Mouse (Mus musculus) spleen, postnatal 4 days (tissue): ENCODE data around the gene Map4k4.
A peak's percentile ranks its signal among the peaks of the same experiment; 100 is the strongest.

Experiments
- DNase-seq, 2 experiments: peaks; one replicate each; pipeline ENCODE4 v3.0.0; 2022; ENCODE audit warnings: low spot score in 2 of 2

The Map4k4 gene

DNA sequence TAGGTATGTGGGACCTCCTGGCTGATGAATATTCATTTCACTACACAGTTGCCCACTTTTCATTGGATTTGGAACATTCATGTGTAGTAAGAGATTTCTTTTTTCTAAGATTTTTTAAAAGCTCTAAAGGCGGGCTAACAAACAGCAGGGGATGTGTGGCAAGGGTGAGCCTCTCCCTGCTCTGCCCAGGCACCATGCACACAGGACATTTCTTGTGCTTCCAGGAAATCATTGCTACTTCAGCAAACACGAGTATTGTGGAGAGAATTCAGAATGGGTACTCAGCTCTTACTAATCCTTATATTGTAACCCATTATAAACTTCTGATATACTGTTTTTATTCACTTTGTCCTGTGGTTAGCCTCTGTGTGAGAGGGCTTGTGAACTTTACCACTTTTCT is 94.9 kb downstream of the Map4k4 start:
- no peak for DNase-seq

DNA sequence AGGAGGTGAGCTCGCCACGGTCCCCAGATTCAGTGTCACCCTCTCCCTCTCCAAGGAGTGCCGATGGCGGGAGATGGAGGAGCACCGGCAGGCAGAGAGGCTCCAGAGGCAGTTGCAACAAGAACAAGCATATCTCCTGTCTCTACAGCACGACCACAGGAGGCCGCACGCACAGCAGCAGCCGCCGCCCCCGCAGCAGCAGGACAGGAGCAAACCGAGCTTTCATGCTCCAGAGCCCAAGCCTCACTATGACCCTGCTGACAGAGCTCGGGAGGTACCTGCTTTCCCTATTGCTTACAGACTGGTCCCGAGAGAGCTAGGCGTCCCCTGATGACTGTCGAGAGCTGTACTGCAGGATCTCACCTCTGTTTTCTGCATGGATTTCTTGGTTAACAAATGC is 99.8 kb downstream of the Map4k4 start:
- no peak for DNase-seq

DNA sequence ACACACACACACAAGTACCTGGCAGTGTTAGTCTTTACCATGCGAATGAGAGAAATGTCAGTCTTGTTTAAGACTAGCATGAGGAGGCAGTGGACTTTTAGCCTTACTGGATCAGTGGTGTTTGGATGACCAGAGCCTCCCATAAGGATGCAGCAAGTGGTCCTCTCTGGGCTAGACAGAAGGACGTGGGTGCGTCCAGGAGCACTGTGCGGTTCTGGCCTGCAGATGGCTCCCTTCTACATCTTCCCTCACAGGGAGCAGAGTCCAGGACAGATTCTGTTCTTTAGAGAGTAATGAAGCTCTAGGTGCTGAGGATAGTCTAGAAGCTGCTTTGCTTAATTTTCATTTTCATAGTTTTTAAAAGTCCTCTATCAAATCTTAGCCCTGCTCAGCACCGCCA is 100.2 kb downstream of the Map4k4 start:
- DNase-seq, result no peak

DNA sequence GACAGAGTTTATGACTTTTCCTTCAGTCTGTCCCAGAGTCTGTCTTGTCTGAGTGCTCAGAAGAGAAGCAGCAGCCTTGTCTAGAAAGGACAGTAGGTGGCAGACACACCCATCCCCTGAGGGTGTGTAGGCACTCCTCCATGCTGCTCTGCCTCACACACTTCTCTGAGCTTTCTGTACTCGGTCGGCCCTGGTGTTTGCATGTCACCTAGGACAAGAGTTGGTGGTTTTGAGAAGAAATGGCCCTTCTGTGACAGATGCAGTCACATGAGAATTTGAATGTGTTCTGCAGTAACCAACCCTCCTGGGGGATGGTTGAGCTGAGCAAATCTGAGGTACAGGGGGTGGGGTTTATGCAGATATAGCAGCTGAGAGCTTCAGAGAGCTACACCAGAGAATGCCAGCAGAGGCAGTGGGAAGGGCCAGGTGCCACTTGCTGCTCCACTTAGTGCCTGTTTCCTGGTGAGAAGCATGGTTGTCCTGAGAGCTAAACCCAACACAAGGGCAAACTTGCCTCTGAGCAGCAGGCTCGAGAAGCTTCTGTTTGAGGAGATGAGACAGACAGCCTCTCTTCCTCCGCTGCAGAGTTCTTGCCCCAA is 101.5 kb downstream of the Map4k4 start:
- DNase-seq, result no peak

DNA sequence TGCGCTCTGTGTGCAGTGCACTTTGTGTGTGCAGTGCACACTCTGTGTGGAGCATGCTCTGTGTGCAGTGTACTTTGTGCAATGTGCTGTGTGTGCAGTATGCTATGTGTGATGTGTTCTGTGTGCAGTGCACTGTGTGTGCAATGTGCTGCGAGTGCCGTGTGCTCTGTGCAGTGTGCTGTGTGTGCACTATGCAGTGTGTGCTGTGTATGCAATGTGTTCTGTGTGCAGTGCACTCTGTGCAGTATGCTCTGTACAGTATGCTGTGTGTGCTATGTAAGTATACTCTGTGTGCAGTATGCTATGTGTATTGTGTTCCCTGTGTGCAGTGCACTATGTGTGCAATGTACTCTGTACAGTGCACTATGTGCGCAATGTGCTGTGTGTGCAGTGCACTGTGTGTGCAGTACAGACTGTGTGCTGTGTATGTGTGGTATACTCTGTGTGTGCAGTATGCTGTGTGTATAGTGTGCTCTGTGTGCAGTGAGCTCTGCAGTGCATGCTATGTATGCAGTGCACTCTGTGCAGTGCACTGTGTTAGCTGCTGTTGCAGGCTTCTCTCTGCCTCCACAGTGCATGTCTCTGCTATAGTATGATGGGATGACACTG is 105.4 kb downstream of the Map4k4 start:
- no peak for DNase-seq

DNA sequence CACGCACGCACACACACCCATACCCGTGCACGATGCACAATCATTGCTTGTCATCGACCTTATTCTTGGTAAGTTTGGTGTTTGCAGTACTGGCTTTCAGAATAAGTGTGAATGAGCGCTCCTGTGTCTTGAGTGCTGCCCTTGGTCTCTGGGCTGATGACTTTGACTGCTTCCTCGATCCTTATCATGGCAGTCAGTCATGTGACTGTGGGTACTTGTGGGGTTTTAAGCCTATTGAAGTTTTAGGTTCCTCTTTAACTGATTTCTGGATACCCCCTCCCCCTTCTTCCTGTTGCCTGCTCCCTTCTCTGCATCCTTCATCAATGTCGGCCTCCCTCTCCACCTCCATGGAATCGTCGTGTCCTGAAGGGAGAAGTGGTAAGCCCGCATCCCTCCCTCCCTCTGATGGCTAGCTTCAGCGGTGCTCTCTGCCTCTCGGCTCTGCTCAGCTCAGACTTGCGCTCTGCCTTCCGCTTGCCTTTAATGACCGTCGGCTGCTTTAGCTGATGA is 107.3 kb downstream of the Map4k4 start:
- DNase-seq, result no peak

DNA sequence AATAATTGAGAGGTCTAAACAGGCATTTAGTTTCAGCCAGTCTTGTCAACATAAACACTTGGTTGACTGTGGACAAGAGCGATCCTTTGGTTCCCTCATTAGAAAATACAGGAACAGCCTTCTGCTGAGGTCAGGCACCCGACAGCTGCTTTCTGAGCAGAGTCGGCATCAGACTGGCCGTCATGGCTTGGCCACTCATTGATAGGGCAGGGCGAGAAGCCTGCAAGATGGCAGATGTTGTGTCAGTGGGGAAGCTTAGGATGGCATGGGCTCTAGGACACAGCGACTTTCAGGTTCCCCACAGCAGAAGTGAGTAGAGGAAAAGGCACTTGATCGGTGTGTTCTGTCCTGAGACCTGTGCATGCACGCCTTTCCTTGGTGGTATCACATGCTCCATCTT is 112.0 kb downstream of the Map4k4 start:
- no peak for DNase-seq

DNA sequence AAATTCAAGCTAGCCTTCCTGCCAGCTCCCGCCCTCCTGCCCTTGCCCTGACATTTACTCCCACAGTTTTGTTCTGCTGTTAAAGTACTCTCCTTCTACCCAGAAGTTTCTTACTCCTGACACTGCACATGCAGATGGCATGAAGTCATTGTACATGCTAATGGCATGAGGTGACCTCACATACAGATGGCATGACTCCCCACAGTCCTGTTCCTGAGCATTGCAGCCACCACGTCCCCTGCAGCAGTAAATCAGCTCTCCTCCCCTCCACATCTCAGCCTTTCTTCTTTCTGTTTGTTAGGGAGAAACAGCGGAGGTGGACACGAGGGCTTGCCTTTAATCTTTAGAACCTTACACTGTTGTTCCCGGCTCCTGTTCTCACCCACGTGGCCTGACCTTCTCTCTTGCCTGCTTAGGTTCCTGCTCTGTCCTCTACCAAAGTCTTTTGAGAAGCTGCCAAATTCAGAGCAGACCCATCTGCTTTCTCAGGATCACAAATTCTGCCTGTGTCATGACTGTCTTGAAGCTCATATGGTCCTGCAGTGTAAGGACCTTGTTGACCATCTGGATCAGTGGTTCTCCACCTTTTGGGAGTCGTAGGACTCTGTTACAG is 114.5 kb downstream of the Map4k4 start:
- DNase-seq, result no peak

DNA sequence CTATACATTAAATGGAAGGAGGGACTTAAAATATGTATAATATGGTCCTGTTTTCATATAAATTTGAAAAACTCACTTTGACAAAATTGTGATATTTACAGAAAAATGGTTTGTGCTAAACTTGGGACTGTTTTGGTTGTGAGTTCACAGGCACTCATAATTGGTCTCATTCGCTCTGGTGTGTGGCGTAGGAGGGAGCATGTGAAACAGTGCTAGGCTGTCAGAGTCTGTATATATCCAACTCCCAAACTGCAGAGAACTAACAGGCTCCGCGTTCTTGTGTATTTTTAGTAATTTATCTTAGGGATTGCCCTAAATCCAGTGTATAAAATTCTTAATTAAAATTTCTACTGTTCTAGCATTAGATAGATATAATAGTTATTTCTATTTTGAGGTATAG is 120.9 kb downstream of the Map4k4 start:
- no peak for DNase-seq

DNA sequence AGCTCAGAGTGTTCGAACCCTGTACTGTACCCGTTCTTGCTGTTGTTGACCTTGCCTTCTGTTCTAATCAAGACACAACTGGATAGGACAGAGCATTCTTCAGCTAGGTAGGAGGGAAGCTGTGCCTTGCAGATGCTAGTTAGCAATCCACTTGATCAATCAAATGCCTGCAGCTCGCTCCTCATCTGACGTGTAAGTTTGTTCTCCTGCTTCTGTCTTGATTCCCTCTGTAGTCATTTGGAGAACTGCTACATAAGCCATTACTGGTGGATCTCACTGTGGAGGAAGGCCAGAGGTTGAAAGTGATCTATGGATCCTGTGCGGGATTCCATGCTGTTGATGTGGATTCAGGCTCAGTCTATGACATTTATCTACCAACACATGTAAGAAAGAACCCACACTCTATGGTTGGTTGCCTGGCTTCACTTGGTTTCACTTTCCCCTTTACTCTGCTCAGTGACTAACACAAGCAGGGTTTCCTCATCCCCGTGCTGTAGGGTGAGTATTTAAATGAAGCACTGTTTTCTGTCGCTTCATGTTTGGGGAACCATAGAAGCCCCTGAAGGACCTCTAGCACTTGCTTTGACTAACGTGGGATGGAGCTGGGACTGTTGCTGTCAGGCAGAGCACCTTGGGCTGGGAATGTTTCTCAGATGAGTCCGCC is 121.9 kb downstream of the Map4k4 start:
- no peak for DNase-seq

DNA sequence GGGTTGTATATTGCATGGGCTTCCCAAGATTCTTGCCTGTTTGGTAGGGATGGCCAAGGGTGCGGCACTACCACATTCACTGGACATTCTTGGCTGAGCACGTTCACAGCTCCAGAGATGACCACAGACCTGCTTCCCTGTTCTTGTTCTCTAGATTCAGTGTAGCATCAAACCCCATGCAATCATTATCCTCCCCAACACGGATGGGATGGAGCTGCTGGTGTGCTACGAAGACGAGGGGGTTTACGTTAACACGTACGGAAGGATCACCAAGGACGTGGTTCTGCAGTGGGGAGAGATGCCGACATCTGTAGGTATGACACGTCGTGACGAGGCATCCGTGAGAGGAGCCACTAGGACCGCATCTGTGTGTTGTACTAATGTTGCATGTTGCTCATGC is 122.5 kb downstream of the Map4k4 start:
- DNase-seq, result peak in 1 of 2 experiments; percentile 51

DNA sequence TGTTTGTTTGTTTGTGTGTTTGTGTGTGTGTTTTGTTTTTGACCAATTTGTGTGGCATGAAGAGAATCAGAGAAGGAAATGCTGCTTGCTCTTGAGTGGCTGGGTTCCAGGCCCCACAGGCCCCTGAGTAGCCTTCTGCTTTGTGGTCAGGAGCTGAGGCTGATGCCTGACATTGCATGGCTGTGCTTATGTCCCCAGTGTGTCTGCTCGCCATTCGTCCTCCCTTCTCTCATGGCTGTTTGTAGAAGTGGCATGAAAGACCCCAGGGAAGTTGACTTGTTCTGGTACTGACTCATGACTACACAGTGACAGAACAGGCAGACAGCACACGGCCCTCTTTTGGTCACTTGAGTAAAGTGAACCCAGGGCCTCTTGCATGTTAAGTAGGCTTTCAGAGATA is 123.0 kb downstream of the Map4k4 start:
- DNase-seq, result peak in 1 of 2 experiments; percentile 52

DNA sequence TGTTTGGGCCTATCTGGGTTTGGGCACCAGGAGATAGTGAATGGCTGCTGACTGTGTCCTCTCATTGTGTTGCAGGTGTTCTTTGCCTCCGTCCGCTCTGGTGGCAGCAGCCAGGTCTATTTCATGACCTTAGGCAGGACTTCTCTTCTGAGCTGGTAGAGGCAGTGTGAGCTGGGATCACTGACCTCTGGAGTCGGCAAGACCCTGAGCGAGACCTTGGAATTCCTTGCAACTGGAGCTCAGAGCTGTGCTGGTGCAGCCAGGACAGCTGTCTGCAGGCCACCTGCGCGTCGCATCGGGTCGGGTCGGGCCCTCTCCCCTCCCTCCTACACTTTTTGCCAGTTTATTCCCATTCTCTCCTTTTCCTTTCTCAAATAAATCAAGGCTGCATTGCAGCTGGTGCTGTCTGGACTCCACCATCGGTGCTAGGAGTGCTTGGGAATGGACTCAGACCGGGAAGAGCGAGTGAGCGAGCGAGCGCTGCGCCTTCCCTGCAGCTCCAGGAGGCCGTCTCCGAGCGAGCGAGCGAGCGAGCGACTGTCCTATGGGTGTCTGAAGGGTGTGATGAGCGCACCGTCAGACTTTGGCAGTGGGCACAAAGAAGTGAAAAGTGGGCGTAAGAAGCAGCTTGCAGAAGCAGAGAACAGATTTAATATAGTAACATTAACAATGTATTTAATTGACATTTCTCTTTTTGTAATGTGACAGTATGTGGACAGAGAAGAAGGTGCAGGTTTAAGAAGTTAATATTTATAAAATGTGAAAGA is 124.0 kb downstream of the Map4k4 start:
- peak in 1 of 2 experiments; percentile 51 for DNase-seq

DNA sequence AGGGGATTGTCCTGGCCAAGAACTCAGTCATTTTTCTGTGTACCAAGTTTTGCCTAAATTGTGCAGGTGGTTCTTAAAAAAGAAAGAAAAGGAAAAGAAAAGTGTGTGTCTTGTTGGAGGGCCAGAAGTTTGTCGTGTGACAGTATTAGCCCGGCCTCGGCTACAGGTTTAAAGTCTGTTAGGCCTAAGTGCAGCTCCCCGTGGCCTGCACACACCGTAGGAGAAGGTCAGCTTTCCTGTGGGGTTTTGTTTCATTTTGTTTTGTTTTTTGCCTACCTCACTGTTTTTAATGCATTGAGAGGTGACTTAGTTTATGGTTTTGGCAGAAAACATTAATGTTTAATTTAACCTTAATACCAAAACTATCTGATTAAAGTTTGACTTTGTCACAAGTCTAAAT is 124.7 kb downstream of the Map4k4 start:
- no peak for DNase-seq

DNA sequence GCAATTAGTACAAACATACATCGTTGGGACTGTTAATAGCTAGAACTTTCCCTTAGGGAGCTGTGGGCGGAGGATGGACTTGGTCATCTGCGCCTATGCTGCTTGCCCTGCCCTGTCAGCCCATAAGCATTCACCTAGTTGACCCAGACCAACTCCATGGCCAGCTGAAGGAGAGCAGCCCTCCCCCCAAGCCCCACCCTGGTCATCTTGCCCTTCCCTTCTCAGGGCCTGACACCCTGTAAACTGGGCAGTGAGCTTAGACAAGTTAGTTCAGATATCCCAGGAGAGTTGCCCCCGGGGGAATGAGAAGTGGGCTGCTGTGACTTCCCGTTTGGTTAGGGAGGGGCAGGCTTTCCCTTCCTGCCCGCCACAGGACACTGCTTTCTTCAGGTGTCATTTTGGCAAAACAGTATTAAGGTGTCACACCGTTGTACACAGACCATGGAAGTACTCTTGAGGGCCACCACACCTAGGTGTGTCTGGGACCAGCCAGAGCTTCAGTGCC is 126.5 kb downstream of the Map4k4 start:
- DNase-seq, result peak in 1 of 2 experiments; percentile 57

DNA sequence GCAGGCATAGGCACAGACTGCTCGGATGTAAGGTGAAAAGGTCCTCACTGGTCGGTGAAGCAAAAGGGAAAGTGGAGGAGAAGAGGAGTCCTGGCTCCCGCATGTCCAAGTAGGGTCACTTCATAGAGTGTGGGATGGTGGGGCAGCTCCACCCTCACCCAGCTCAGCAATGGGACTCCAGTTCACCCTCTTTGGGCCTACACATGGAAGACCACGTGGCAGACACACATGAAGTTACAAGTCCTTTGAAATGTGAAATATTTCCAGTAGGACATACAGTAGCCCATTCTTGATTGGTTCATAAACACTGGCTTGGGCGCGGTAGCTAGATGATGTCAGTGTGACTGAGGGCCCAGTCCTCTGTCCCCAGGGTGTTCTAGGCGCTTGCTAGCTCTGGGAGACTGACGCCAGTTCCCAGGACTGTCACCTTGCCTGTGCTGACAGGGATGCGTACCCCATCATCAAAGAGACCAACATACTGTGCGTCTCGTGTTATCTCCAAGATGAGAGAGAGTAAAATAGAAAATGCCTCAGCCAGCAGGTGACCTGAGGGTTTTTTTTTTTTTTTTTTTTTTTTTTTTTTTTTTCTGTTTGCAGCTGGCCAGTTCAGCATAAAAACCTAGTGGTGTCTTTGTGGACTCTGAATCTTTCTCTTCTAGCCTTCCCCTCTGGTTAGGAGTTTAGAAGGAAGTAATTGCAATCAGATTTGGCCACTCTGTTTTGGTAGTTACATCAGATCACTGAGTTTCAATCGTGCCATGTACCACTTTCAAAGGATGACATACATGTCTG is 127.7 kb downstream of the Map4k4 start:
- DNase-seq, result peak in 1 of 2 experiments; percentile 51

DNA sequence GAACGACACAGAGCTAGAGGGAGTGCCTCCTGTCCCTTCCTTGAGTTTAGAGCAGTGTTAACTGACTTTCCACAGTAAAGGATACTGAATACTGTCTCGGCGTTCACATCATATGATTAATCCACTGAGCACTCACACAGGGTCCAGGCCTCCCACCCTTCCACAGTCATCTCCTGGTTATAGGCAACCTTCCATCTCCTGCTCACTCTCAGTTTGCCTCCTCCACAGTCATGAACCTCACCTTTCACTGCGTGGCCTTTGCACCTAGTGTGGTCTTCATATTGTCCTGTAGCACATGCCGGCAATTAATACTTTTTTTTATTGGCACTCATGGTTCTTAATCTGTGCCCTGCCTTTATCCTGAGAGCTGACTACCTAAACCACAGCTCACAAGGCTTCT is 128.9 kb downstream of the Map4k4 start:
- no peak for DNase-seq

DNA sequence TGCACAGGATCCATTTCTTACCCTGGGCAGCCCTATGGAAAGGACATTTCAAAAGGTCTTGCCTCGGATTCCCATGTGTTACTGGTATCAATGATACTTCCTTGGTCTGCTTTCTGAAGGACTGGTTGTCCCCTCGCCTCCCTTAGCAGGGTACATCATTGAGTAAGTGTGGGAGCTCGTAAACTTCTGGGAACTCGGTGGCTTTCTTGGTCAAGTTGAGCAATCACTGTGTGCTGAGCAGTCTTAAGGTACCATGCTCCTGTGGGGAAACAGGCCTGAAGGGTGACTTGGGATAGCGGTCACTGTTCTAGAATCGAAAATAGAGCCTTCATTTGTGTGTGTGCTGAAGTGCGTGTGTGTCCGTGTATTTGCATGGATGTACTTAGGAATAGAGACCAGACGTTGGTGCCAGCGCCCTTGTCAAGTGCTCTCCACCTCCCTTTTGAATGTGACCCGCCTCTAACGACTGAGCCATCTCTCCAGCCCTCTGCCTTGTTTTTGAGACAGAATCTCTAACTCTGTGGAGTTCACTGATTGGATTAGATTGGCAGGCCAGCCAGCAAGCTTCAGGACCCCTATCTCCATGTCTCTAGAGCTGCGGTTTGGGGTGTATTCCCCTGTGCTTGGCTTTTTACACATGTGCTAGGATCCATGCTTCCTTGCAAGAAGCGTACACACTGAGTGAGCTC is 129.7 kb downstream of the Map4k4 start:
- peak in 1 of 2 experiments; percentile 46 for DNase-seq

DNA sequence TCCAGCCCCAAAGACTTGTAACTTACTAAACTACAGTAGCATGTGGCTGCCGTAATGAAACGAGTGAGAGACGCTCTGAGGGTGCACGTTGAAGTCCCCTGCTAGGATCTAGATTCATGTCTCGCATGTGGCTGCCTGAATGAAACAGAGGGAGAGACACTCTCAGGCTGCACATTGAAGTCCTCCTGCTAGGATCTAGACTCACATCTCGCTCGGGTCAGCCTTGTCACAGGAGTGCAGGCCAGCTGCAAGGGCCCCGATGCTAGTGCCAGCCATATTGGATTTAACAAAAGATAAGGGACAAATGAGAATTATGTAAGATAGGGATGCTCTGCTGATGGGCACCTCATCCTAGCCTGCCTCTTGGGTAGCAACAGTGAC is 130.3 kb downstream of the Map4k4 start:
- DNase-seq, result peak in 1 of 2 experiments; percentile 45

DNA sequence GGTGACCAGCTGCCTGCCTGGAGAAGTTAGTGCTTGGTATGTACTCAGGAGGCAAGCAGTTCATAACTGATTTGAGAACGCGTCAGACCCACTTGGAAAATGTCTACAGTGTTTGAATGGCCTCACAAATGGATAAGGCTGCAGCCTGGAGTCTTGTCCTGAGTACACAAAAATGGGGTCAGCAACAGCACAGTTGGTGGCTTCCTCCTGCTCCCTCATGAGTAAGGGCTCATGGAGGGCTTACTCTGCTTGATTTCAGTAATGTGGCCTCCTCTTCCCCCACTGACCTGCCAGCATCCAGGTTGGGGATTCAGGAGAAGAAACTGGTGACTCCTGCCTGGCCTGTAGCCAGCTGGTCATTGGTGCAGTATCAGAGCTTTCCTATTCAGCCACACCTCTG is 130.9 kb downstream of the Map4k4 start:
- peak in 1 of 2 experiments; percentile 39 for DNase-seq
